Mouse (Mus musculus) embryo, embryonic 11.5 days (tissue): ENCODE results near the gene Atp13a2.

Experiments used
- DNase-seq: peaks from one replicate; pipeline ENCODE4 v3.0.0-alpha.2; 2012; ENCODE audit warnings: low read depth, low spot score

Atp13a2 gene

GRCm38 (mm10) chr4:141033606-141034549 is 47.2 kb downstream of the Atp13a2 start:
- DNase-seq, result no peak

DNA sequence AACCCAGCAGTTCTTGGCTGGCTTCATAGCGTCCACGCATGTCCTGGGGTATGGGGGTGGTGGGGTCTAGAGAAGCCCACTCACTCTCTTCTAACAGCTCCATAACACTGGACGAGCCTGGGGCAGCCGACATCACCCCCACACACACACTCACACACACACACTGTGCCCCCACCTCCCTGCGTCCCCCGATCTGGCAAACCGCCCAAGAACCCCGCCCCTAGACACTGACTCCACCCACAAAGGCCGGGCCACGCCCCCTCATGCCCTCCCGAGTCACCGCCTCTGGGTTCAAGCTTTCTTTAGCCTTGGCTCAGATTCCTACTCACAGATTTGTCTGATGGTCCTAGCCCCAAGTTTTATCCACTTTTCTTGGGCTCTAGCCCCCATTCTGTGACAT is 54.4 kb downstream of the Atp13a2 start:
- DNase-seq, result no peak

GRCm38 (mm10) chr4:141044816-141045215 is 58.1 kb downstream of the Atp13a2 start:
- peak; percentile 51 for DNase-seq

DNA sequence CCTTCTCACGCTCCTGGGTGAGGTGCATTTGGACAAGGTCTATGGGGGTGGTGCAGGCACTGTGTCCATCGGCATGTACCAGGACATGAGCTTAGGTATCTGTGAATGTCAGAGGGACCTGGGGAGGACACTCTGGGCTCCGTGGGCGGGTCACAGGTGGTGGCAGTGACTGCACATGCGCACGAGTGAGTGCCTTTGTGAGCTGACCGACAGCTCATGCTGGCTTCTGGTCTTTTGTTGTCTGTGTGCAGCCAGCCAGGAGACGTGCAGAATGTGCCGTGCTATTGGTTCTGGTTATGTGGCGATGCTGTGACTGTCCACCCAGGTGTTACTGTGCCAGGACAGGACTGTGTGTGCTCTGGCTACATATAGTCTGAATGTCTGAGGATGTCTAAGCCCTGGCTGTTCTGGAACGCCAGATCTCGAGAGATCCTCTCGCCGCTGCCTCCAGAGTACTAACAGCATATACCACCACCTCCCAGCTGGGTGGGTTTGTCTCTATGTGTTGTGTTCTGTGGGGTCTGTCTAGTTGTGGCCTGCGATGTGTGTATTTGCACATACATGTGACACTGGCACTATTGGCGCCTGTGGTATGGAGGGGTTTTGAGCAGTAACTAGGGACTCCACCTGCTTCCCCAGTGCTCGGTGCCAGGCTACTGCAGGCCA is 62.3 kb downstream of the Atp13a2 start:
- DNase-seq, result no peak

DNA sequence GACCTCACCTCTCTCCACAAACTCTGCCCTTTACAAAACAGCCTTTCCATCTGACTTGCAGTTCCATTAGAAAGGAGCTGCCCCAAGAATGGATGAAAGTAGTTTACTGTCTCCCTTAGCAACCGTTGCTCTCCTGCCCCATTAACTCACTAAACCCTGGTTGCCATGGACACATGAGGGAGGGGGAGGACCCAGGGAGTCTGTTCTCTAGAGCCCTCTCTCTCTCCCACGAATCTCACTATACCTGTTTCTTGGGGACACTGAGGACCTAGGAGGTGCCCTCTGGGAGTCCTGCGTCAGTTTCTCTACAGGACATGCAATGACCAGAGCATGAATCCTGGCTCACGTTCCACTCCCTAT is 62.8 kb downstream of the Atp13a2 start:
- no peak for DNase-seq

DNA sequence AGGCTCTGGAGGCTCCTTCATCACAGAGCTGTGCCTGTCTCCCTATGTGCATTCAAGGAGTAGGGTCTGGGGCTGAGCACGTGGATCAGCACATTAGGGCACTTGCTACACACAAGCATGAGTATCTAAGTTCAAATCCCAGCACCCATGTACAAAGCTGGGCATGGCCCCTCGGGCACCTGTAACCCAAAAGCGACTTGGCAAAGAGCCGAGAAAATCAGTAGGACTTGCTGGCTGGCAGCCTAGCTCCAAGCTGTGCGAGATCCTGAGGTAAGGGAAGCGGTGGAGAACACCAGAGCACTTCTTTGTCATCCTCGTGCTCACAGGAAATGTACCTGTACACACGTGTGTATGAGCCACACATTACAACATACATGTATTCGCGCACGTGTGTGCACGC is 65.8 kb downstream of the Atp13a2 start:
- DNase-seq, result no peak

DNA sequence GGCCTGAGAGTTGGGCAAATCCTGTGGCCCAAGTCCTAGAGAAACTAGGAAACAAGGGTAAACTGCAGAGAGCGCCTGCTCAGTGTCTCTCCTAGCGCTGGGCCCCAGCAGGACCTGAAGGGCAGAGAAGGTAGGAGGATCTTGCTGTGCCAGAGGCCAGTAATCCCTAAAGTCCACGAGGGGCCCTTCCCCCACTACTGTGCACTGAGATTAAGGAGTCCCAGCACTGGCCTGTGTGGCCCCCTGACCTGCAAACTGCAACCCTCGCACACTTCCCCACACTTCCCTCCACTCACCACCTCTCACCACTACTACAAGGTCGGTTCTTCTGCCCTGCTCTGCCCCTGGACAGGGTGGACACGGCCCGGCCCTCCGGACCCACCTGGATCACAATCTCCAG is 66.5 kb downstream of the Atp13a2 start:
- DNase-seq, result no peak

DNA sequence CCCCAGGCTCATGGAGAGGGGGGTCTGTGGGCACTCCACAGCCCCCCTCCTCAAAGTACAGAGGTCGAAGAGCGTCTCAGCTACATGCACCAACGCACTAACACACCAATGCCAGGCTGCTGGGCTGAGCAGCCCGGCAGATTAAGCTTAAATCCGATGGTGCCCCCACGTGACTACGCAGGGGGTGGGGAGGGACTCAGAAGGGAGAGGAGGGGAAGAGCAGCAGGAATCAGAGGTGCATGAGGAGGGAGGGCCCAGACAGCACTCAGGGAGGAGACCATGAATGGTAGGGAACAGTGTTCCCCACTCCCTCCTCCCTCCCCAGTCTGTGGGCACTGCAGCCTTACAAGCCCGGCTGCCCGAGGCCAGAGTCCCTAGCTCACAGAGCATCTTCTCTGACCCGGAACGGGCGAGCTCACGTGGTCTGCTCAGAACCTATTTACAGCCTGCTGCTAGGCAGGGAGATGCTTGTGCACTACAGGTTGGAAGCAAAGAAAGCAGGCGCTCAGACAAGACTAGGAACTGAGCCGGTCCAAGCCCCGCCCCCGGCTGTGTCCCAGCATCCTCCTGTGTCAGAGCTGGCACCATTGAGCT is 67.0 kb downstream of the Atp13a2 start:
- no peak for DNase-seq
